Mouse (Mus musculus) brain, embryonic 14.5 days (tissue): ENCODE data around the gene Slc10a7.

Experiments used
- CTCF ChIP-seq: fragments of 200-500 bp; IDR thresholded peaks from 2 replicates; pipeline ENCODE4 v1.5.1; 2012; ENCODE audit warnings: inconsistent platforms, mild to moderate bottlenecking, moderate library complexity, borderline replicate concordance; ENCODE audit not compliant: insufficient read depth, insufficient read length; ENCODE audit errors: extremely low read depth
- POLR2A ChIP-seq: fragments of 200-500 bp; IDR thresholded peaks from 2 replicates; pipeline ENCODE4 v1.6.1; 2012; ENCODE audit warnings: mild to moderate bottlenecking, inconsistent platforms, borderline replicate concordance; ENCODE audit not compliant: poor library complexity, insufficient read depth, insufficient read length, severe bottlenecking; ENCODE audit errors: extremely low read depth

DNA sequence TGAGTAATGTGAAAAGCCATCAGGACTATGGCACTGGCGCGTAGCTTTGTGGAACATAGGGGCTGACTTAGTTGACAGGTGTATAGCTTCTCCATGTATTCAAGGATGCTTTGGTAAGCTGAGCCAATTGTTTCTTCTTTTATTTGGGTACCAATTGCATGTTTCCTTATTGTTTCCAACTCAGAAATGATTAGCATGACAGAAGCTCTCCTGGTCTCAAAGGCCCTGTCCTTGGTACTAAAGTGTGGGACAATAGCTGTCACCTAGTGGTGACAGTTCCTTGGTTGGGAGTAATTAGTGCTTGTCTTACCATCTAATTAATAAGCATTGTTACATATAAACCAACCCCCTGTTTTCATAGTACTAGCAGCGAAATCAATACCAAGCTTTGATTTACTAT lies 68.9 kb downstream of the Slc10a7 start:
- no peak for TF ChIP-seq CTCF
- no peak for TF ChIP-seq POLR2A
